Mouse (Mus musculus): Measurements from ENCODE around the gene Casp9. TPM values are rescaled to one million over a fixed set of nuclear protein-coding genes. Genes with fewer than 3 reads are reported as not detected.
"Not testable (repeated sequence)": the region's sequence is repeated elsewhere in the genome, so short reads cannot be mapped to it uniquely, and the experiment has no call there.

Gene Casp9
- polyA plus RNA-seq, 1 experiment from 2014 or later: 17.2 TPM

DNA sequence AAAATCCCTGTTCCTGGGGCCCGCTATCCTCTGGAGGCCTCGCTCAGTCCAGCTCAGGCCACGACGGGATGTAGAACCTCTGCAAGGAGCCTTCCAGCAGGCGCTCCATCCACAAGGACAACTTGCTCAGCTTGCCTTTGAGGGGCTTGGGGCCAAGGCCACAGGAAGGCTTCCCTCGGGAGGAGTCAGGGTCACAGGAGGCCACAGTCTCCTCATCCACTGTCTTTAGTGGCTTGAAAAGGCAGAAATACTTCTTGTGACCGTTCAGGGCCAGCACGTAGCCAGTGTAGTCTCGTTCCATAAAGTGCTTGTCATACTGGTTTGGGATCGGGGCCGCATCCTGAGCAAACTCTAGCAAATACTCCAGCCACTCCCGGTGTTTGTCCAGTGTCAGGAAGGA is 29.9 kb upstream of the Casp9 start:
- 94% methylated on average over 12 of the region's 12 CpGs for WGBS
- Histone ChIP-seq H3K9me3 (no peaks in the 10 kb centered on the region), H3K27ac (no peak overlapping the region), H3K27me3 (no peaks in the 10 kb centered on the region), H3K4me1 (peaks cover 22% of the 10 kb centered on the region), H3K36me3 (peaks cover 72% of the 10 kb centered on the region), H3K4me2 (replicated peaks) (no peak overlapping the region), H3K4me3 (no peak overlapping the region), H3K9ac (no peak overlapping the region)
- ATAC-seq (ENCODE audit: low FRiP score, low read depth): no peak

- no peak overlapping the region for H3K27ac ChIP-seq
- H3K4me1 ChIP-seq: peaks cover 22% of the 10 kb centered on the region
- no peak for ATAC-seq (ENCODE audit: low FRiP score, low read depth)
- no peaks in the 10 kb centered on the region for H3K9me3 ChIP-seq
- H3K4me3 ChIP-seq: no peak overlapping the region
- H3K36me3 ChIP-seq: peaks cover 88% of the 10 kb centered on the region
- WGBS: 92% methylated on average over 3 of the region's 3 CpGs
- no peak overlapping the region for H3K9ac ChIP-seq
- H3K4me2 ChIP-seq (replicated peaks): no peak overlapping the region
- H3K27me3 ChIP-seq: no peaks in the 10 kb centered on the region
These were observed 28.4 kb upstream of the Casp9 start for GRCm38 (mm10) chr4:141765008-141765407.

- no peaks in the 10 kb centered on the region for H3K9me3 ChIP-seq
- H3K36me3 ChIP-seq: peaks cover 95% of the 10 kb centered on the region
- no peaks in the 10 kb centered on the region for H3K27me3 ChIP-seq
- ATAC-seq (ENCODE audit: low FRiP score, low read depth): no peak
- peak overlapping the region; percentile 41; the same call in 1 of the 2 replicates for H3K4me2 ChIP-seq (replicated peaks)
- H3K4me1 ChIP-seq: peaks cover 22% of the 10 kb centered on the region
- 80% methylated on average over 8 of the region's 8 CpGs for WGBS
- peak overlapping the region; percentile 90; the same call in 1 of the 2 replicates for H3K27ac ChIP-seq
- no peak overlapping the region for H3K9ac ChIP-seq
- no peak overlapping the region for H3K4me3 ChIP-seq
These were observed 27.1 kb upstream of the Casp9 start for GRCm38 (mm10) chr4:141766316-141766667.

DNA sequence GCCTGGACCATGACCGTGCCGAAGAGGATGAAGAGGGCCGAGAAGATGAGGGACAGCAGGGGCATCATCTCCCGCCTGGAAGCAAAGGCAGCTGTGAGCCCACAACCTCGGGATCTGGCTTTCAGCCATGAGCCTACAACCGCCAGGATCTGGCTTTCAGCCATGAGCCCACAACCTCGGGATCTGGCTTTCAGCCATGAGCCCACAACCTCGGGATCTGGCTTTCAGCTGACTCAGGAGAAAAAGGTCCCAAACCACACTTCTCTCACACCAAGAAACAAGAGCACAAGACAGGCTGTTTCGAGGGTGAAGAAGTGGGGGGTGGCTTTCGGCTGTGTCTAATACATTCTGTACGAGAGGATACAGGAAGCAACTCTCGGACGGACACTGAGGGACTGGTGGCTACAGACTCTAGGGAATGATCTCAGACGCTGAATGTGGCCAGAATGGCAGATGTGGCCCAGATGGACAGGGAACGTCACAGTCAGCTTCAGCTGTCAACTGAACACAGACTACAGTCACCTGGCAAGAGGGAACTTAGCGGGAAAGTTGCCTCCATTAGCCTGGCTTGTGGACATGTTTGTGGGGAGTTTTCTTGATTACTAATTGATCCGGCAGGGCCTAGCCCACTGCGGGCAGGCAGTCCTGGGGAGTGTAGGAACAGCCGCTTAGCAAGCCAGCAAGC is 26.6 kb upstream of the Casp9 start:
- H3K27ac ChIP-seq: peak overlapping the region; percentile 90
- H3K4me3 ChIP-seq: no peak overlapping the region
- no peak overlapping the region; the same call in 1 of the 2 replicates for H3K9ac ChIP-seq
- peak overlapping the region; percentile 41 for H3K4me2 ChIP-seq (replicated peaks)
- WGBS: 49% methylated on average over 19 of the region's 19 CpGs
- H3K36me3 ChIP-seq: peaks cover 96% of the 10 kb centered on the region
- H3K27me3 ChIP-seq: no peaks in the 10 kb centered on the region
- peaks cover 22% of the 10 kb centered on the region for H3K4me1 ChIP-seq
- peak; percentile 64 for ATAC-seq (ENCODE audit: low FRiP score, low read depth)
- no peaks in the 10 kb centered on the region for H3K9me3 ChIP-seq

DNA sequence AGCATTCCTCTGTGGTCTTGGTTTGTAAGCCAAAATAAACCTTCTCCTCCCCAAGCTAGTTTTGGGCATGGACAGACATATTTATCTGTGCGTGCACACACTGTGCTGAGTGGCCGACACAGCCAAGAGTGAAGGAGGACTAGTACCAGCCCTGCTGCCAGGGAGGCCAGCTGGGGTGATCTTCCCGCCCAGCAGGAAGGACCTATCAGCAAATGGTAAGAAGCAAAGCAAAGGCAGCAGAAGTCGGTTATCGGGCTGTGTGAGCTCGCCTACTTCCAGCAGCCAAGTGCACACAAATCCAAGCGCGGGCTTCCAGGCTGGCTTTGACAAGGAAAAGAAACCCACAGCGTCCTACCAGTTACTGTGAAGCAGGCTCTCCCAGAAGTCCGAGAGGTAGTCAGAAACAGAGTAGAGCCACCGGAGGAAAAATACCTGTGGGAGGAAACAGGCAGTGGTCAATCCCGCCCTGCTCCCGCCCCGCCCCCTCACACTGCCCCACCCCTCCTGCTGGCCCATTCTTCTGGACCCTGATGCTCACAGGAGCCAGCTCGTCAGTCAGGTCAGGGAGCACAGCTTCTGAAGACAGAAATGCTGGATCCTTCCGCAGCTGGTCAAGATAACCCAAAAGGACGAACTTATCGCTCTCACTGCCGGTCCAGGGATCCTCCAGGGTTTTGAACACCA is 25.9 kb upstream of the Casp9 start:
- Histone ChIP-seq H3K9me3 (no peaks in the 10 kb centered on the region), H3K4me1 (peaks cover 22% of the 10 kb centered on the region), H3K4me2 (replicated peaks) (peak overlapping the region; percentile 41), H3K36me3 (peaks cover 96% of the 10 kb centered on the region), H3K4me3 (no peak overlapping the region), H3K9ac (no peak overlapping the region; the same call in 1 of the 2 replicates), H3K27me3 (no peaks in the 10 kb centered on the region), H3K27ac (peak overlapping the region; percentile 90)
- WGBS: 77% methylated on average over 19 of the region's 19 CpGs
- no peak; the same call in 1 of the 2 replicates for ATAC-seq (ENCODE audit: low FRiP score, low read depth)

GRCm38 (mm10) chr4:141769501-141770160 is 23.8 kb upstream of the Casp9 start:
- no peaks in the 10 kb centered on the region for H3K27me3 ChIP-seq
- peaks cover 22% of the 10 kb centered on the region for H3K4me1 ChIP-seq
- no peak overlapping the region for H3K4me2 ChIP-seq (replicated peaks)
- no peak overlapping the region for H3K27ac ChIP-seq
- peaks cover 96% of the 10 kb centered on the region for H3K36me3 ChIP-seq
- WGBS: 91% methylated on average over 8 of the region's 8 CpGs
- ATAC-seq (ENCODE audit: low FRiP score, low read depth): no peak
- H3K4me3 ChIP-seq: no peak overlapping the region
- no peaks in the 10 kb centered on the region for H3K9me3 ChIP-seq
- no peak overlapping the region for H3K9ac ChIP-seq

- WGBS: 94% methylated on average over 8 of the region's 8 CpGs
- peaks cover 13% of the 10 kb centered on the region for H3K4me1 ChIP-seq
- no peak overlapping the region for H3K27ac ChIP-seq
- H3K36me3 ChIP-seq: peaks cover 100% of the 10 kb centered on the region
- H3K4me3 ChIP-seq: no peak overlapping the region
- no peaks in the 10 kb centered on the region for H3K9me3 ChIP-seq
- H3K27me3 ChIP-seq: no peaks in the 10 kb centered on the region
- H3K9ac ChIP-seq: no peak overlapping the region
- no peak overlapping the region for H3K4me2 ChIP-seq (replicated peaks)
- ATAC-seq (ENCODE audit: low FRiP score, low read depth): no peak
These were observed 21.6 kb upstream of the Casp9 start for GRCm38 (mm10) chr4:141771823-141772222.

- not testable (repeated sequence) for H3K27me3 ChIP-seq; H3K4me2 ChIP-seq (replicated peaks); H3K9ac ChIP-seq; H3K9me3 ChIP-seq; H3K4me1 ChIP-seq; ATAC-seq (ENCODE audit: low FRiP score, low read depth); H3K4me3 ChIP-seq; H3K27ac ChIP-seq
- WGBS: 85% methylated on average over 4 of the region's 4 CpGs
- H3K36me3 ChIP-seq: peaks cover 96% of the 10 kb centered on the region
These were observed 20.4 kb upstream of the Casp9 start for GRCm38 (mm10) chr4:141773019-141773418.

GRCm38 (mm10) chr4:141779828-141780227 is 13.6 kb upstream of the Casp9 start:
- Histone ChIP-seq H3K4me3 (no peak overlapping the region), H3K9ac (no peak overlapping the region), H3K9me3 (no peaks in the 10 kb centered on the region), H3K4me1 (no peaks in the 10 kb centered on the region), H3K36me3 (peaks cover 93% of the 10 kb centered on the region), H3K4me2 (replicated peaks) (no peak overlapping the region), H3K27me3 (no peaks in the 10 kb centered on the region), H3K27ac (no peak overlapping the region)
- 92% methylated on average over 8 of the region's 8 CpGs for WGBS
- ATAC-seq (ENCODE audit: low FRiP score, low read depth): no peak

DNA sequence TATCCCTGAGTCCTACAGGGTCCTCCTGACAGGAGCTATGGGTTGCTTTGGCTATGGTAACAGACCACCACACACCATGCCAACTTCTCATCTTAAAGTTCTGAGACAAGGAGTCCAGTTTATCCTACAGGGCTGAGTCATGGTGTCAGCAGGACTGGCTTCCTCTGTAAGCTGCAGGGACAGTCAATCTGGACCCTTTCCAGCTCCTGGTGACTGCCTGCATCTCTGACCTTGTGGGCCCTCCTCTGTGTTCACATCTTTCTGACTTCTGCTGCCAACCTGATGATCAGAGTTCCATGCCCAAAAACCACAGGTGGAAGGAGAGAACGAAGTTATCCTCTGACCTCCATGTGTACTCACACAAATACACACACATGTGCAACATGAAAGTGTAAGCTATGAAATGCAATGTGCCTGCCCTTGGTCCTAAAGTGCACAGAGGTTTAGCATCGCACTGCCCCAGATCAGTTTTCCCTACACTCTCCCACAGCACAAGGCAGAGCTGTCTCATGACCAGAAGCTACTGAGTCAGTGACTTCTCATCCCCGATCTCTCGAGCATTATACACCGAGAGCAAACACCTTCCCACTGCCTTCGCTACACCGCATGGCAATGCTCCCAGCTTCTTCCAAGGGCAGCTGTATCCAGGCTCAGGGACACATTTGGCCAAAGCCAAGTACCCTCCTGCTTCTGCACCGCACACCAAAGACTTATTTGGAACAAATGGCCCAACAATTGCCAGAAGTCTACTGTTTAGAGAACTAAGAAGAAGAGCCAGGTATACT is 12.0 kb upstream of the Casp9 start:
- WGBS: 97% methylated on average over 8 of the region's 8 CpGs
- Histone ChIP-seq H3K4me1 (0 out of 2 replicates have a peak, but pooled peaks cover 3% of the 10 kb centered on the region), H3K27ac (no peak overlapping the region), H3K27me3 (no peaks in the 10 kb centered on the region), H3K9me3 (no peaks in the 10 kb centered on the region), H3K9ac (no peak overlapping the region), H3K4me3 (no peak overlapping the region), H3K36me3 (peaks cover 90% of the 10 kb centered on the region), H3K4me2 (replicated peaks) (no peak overlapping the region)
- no peak for ATAC-seq (ENCODE audit: low FRiP score, low read depth)

- ATAC-seq (ENCODE audit: low FRiP score, low read depth): no peak
- peaks cover 77% of the 10 kb centered on the region for H3K36me3 ChIP-seq
- WGBS: 77% methylated on average over 5 of the region's 5 CpGs
These were observed 8.6 kb upstream of the Casp9 start for GRCm38 (mm10) chr4:141784835-141785234.

GRCm38 (mm10) chr4:141786141-141786540 is 7.3 kb upstream of the Casp9 start:
- Histone ChIP-seq H3K4me2 (replicated peaks) (no peak overlapping the region), H3K36me3 (peaks cover 64% of the 10 kb centered on the region), H3K9ac (no peak overlapping the region), H3K27ac (peak overlapping the region; percentile 2; the same call in 1 of the 2 replicates), H3K9me3 (no peaks in the 10 kb centered on the region), H3K27me3 (no peaks in the 10 kb centered on the region), H3K4me3 (no peak overlapping the region), H3K4me1 (peaks cover 21% of the 10 kb centered on the region)
- no peak for ATAC-seq (ENCODE audit: low FRiP score, low read depth)
- WGBS: 92% methylated on average over 13 of the region's 13 CpGs

More at GRCm38 (mm10) chr4:141784835-141785234, 8.6 kb upstream of the Casp9 start:
- Histone ChIP-seq H3K27ac (no peak overlapping the region), H3K9ac (no peak overlapping the region), H3K9me3 (no peaks in the 10 kb centered on the region), H3K4me1 (peaks cover 17% of the 10 kb centered on the region), H3K4me2 (replicated peaks) (no peak overlapping the region), H3K27me3 (no peaks in the 10 kb centered on the region), H3K4me3 (no peak overlapping the region)
